Mouse (Mus musculus): ENCODE measurements around the gene Irf1.

- TF ChIP-seq EP300 (IDR thresholded peaks at IDR 0.05) (no peak), CTCF (IDR thresholded peaks at IDR 0.05) (no peak)
Measured at GRCm38 (mm10) chr11:53813001-53813868, 43.4 kb downstream of the Irf1 start.
